Mouse (Mus musculus) large intestine, adult 2 months (tissue): ENCODE data around the gene Olfr104-ps. TPM values are rescaled to one million over a fixed set of nuclear protein-coding genes. Genes with fewer than 3 reads are reported as not detected.

ENCODE experiments used
- DNase-seq: peaks from one replicate; pipeline ENCODE4 v3.0.0-alpha.2; 2012; ENCODE audit warnings: low read depth, low spot score
- WGBS: fragments of 180-500 bp; shearing (Covaris S2); methylation state at CpG from one replicate; pipeline ENCODE4 v1.1.7; 2018; 5-methylcytosine and 5-hydroxymethylcytosine counted together
- polyA plus RNA-seq: library from polyadenylated mRNA; depleted of rRNA; stranded (reverse); fragments of >200 nt; gene quantifications from 2 replicates; pipeline ENCODE4 v1.2.3, GENCODE M21; 2012; rRNA removed

Gene Olfr104-ps
- polyA plus RNA-seq: not detected in 2 replicates

DNA sequence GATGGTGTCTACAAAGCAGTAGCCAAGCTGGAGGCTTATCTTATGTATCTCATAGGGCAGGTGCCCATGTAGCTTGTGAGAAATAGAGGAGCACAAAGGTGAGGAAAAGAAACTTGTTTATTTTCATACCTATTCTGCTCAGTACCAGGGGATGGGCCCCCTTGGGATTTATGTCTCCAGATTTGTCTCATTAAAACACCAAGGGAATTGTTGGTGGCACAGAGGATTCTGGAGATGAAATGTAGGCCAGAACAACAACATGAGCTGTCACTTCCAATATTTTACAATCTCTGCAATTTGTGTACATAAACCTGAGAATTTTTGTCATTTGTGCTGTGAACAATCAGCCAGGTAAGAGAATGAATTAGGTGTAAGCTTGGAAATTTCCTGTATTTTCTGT lies at the start of gene Olfr104-ps:
Olfr104-ps (plus strand) TSS at position 301 of the 400 bp plus-strand sequence.
- no peak for DNase-seq

DNA sequence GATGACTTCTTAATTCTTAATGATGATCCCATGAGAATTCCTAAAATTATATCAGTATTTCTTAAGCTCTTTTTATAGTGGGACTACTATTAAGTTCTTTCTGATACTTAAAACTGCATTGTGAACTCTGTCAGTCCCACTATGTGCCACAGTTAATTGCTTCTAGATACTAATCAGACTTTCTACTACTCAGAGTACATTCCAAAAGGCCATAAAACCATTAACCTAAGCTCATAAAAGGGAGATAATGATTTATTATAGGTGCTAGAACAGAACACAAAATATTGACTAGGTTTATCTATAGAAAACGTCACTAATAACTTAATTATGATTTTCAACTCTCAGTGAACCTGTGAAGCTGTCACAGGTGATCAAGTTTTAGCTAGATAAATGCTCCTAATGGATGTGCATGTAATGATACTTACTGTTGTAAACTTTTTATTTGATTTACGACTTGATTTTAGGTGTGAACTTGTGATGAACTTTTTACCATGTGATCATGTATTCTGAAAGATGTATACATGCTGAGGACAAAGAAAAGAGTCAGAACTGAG lies 49.2 kb upstream of the Olfr104-ps start:
- 17% methylated on average over 2 of the region's 2 CpGs for WGBS
- no peak for DNase-seq

DNA sequence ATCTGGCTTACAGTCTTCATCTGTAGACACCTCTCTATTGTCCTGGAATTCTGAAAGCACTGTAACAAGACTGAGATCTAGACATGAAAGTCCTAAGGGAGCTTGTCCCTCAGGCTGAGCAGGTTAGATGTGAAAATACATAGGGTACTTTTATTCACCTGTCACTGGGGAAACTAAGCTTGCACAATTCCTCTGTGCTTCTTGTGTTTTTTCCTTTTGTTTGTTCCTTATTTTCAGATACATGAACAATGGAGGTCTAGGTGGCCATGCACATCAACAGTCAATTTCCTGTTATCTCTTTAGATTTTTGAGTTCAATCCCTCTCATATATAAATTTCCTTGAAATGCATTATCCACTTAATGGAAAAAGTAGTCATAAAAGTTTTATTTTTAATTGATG lies 42.4 kb upstream of the Olfr104-ps start, which contains the start of gene Olfr102:
Olfr102 (minus strand) TSS at position 101 of the 400 bp plus-strand sequence.
- DNase-seq: no peak

DNA sequence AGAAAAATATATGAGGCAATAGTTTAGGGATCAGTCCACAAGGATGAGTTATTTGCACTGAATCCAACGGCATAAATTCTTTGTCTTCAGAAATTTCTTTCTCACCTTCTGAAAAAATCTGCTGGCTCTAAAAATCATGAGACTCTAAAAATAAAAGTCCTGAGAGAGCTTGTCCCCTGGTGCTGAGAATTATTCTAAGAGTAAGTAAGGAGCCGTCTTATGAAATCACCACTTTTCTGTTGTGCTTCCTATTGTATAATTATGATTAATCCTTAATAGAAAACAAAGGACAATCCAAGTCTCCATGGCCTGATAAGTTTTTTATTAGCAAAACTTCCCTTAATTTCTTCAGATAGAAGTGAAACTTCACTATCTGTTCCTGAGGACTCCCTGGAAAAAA lies 19.8 kb upstream of the Olfr104-ps start, which contains the start of gene Olfr103:
Olfr103 (minus strand) TSS at position 101 of the 400 bp plus-strand sequence.
- DNase-seq: no peak

DNA sequence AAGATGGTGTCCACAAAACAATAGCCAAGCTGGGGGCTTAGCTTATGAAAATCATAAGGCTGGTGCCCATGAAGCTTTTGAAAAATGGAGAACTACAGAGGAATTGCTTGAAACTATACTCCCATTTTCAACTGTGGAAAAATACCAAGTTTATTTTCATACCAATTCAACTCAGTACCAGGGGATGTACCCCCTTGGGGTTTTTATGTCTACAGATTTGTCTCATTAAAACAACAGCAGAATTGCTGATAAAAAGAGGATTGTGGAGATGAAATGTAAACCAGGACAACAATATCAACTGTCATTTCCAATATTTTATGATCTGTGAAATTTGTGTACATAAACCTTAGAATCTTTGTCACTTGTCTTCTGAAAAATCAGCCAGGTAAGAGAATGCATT lies 19.4 kb downstream of the Olfr104-ps start, which contains the start of gene Olfr105-ps:
Olfr105-ps (plus strand) TSS at position 301 of the 400 bp plus-strand sequence.
- DNase-seq: no peak

More for the DNA sequence above, 19.8 kb upstream of the Olfr104-ps start, which contains the start of gene Olfr103:
- 85% methylated on average over 2 of the region's 2 CpGs for WGBS

DNA sequence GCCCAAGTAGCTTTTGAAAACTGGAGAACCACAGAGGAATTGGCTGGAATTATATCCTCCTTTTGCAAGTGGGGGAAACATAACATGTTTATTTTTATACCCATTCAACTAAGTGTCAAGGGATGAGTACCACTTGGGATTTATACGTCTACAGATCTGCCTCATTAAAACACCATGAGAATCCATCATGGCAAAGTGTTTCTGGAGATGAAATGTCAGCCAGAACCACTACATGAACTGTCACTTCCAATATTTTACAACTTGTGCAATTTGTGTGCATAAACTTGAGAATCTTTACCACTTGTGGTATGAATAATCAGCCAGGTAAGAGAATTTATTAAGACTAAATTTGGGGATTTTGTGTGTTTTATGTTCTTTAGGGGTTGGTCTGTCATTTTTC lies 30.7 kb downstream of the Olfr104-ps start, which contains the start of gene Olfr106-ps:
Olfr106-ps (plus strand) TSS at position 301 of the 400 bp plus-strand sequence.
- DNase-seq: no peak
- 61% methylated on average over 1 of the region's 1 CpGs for WGBS

DNA sequence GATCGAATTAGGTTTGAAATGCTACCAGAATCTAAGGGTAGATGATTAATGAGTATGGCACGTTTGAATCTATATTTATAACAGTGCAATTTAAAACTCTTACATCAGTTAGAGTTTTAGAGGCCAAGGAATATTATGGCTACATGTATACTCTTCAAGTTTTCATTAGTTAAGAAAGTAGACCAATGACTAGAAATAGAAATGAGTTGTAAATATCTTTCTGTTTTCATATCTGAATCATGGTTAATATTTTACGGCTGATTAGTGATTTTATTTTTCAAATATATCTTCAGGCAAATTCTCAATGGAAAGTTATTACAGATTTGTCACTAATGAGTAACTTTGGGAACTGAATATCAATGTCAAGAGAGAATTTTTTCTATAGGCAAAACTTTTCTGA lies 39.5 kb downstream of the Olfr104-ps start, which contains the start of gene Olfr107:
Olfr107 (plus strand) TSS at position 301 of the 400 bp plus-strand sequence.
- DNase-seq: no peak
- 83% methylated on average over 3 of the region's 3 CpGs for WGBS

DNA sequence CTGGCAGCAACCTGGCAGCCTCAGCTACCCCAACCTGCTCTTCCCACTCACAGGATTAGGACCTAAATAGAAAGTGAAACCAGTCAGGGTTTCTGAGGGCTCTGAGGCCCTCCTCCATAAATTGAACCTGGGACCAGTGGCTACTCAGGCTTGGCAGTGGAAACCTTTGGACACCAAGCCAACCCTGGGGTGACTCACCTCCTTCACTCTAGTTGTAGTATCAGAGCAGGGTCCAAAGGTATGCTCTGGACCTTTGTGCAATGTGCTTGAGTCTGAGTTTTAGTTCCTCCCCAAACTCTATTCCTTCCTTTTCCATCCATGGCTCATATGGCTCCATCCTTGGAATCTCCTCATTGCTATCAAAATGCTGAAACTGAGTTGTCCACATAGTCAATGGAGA lies 54.0 kb downstream of the Olfr104-ps start:
- DNase-seq: no peak

Other genes starting within 250 kb of the Olfr104-ps start
- gene Olfr92, start 239.5 kb upstream of the Olfr104-ps start, polyA plus RNA-seq: not detected in 2 replicates
- not detected in 2 replicates for gene Olfr93, start 198.1 kb upstream of the Olfr104-ps start, polyA plus RNA-seq
- 12.6 and 18.4 TPM in 2 replicates for gene Ubd, start 165.7 kb upstream of the Olfr104-ps start, polyA plus RNA-seq
- not detected in 2 replicates for gene Olfr94, start 158.6 kb upstream of the Olfr104-ps start, polyA plus RNA-seq
- not detected in 2 replicates for gene Olfr95, start 146.5 kb upstream of the Olfr104-ps start, polyA plus RNA-seq
- not detected in 2 replicates for gene Olfr96, start 139.4 kb upstream of the Olfr104-ps start, polyA plus RNA-seq
- gene Olfr97, start 122.3 kb upstream of the Olfr104-ps start, polyA plus RNA-seq: not detected in 2 replicates
- gene Olfr98, start 95.8 kb upstream of the Olfr104-ps start, polyA plus RNA-seq: not detected in 2 replicates
- gene H2-M3, start 89.4 kb upstream of the Olfr104-ps start, polyA plus RNA-seq: 9.6 and 9.8 TPM in 2 replicates
- gene Olfr99, start 76.1 kb upstream of the Olfr104-ps start, polyA plus RNA-seq: not detected in 2 replicates
- not detected in 2 replicates for gene Olfr101, start 55.3 kb upstream of the Olfr104-ps start, polyA plus RNA-seq
- gene Olfr102, start 42.5 kb upstream of the Olfr104-ps start, polyA plus RNA-seq: not detected in 2 replicates
- not detected in 2 replicates for gene Olfr103, start 19.9 kb upstream of the Olfr104-ps start, polyA plus RNA-seq
- not detected in 2 replicates for gene Olfr105-ps, start 19.5 kb downstream of the Olfr104-ps start, polyA plus RNA-seq
- not detected in 2 replicates for gene Olfr106-ps, start 30.8 kb downstream of the Olfr104-ps start, polyA plus RNA-seq
- not detected in 2 replicates for gene Olfr107, start 39.6 kb downstream of the Olfr104-ps start, polyA plus RNA-seq
- gene Olfr108, start 85.9 kb downstream of the Olfr104-ps start, polyA plus RNA-seq: not detected in 2 replicates
- not detected in 2 replicates for gene Olfr109, start 99.3 kb downstream of the Olfr104-ps start, polyA plus RNA-seq
- gene H2-M2, start 124.0 kb downstream of the Olfr104-ps start, polyA plus RNA-seq: 1.8 and 2.3 TPM in 2 replicates
- gene Olfr110, start 132.9 kb downstream of the Olfr104-ps start, polyA plus RNA-seq: not detected in 2 replicates
- 0.07 TPM in 1 of 2 replicates, not detected in the other for gene Olfr111, start 148.4 kb downstream of the Olfr104-ps start, polyA plus RNA-seq
- not detected in 2 replicates for gene Olfr112, start 209.9 kb downstream of the Olfr104-ps start, polyA plus RNA-seq
- not detected in 2 replicates for gene Olfr113, start 218.1 kb downstream of the Olfr104-ps start, polyA plus RNA-seq
- not detected in 2 replicates for gene Olfr114, start 233.2 kb downstream of the Olfr104-ps start, polyA plus RNA-seq